Mouse (Mus musculus): Measurements from ENCODE around the gene Dlgap1. TPM values are rescaled to one million over a fixed set of nuclear protein-coding genes. Genes with fewer than 3 reads are reported as not detected.

Gene Dlgap1
- polyA plus RNA-seq, 1 experiment from 2014 or later, result 34.5 TPM

DNA sequence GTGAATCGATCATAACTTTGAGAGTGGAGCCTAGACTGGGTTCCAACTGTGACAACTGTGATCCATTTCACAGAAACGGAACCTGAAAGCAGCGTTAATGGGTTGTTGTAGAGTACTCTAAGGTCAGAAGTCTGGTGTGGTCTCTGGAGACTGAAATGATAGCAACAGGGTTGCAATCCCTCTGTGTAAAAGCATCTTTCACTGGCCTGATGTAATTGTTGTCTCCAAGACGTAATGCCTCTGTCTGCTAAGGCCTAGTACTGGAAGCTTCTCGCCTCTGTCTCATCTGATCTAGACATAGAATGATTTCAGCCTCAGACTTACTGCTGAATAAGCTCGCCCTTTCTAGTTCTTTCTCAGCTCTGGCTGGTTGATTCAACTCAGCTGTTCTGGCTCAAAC lies 721.3 kb downstream of the Dlgap1 start:
- ATAC-seq, result no peak
- Histone ChIP-seq H3K9me3 (replicated peaks; ENCODE audit: control insufficient read depth, low read length, poor library complexity, severe bottlenecking) (no peaks in the 10 kb centered on the region), H3K4me2 (ENCODE audit: low read length) (no peak overlapping the region), H3K9ac (ENCODE audit: low read depth, low read length) (no peak overlapping the region), H3K4me3 (ENCODE audit: low read depth, low read length) (no peak overlapping the region), H3K27ac (ENCODE audit: low read length) (no peak overlapping the region), H3K27me3 (ENCODE audit: control insufficient read depth, insufficient read depth, low read depth, low read length) (no peaks in the 10 kb centered on the region), H3K36me3 (ENCODE audit: control insufficient read depth, insufficient read depth, low read length) (no peaks in the 10 kb centered on the region), H3K4me1 (ENCODE audit: control insufficient read depth, insufficient read depth, low read length) (no peaks in the 10 kb centered on the region)
- WGBS, result 87% methylated on average over 6 of the region's 6 CpGs

GRCm38 (mm10) chr17:70690598-70690997 lies 721.7 kb downstream of the Dlgap1 start:
- no peaks in the 10 kb centered on the region for H3K27me3 ChIP-seq (ENCODE audit: control insufficient read depth, insufficient read depth, low read depth, low read length)
- H3K4me2 ChIP-seq (ENCODE audit: low read length), result no peak overlapping the region
- 91% methylated on average over 8 of the region's 8 CpGs for WGBS
- no peak overlapping the region for H3K4me3 ChIP-seq (ENCODE audit: low read depth, low read length)
- no peak for ATAC-seq
- no peaks in the 10 kb centered on the region for H3K9me3 ChIP-seq (replicated peaks; ENCODE audit: control insufficient read depth, low read length, poor library complexity, severe bottlenecking)
- no peaks in the 10 kb centered on the region for H3K4me1 ChIP-seq (ENCODE audit: control insufficient read depth, insufficient read depth, low read length)
- no peak overlapping the region for H3K9ac ChIP-seq (ENCODE audit: low read depth, low read length)
- H3K27ac ChIP-seq (ENCODE audit: low read length), result no peak overlapping the region
- no peaks in the 10 kb centered on the region for H3K36me3 ChIP-seq (ENCODE audit: control insufficient read depth, insufficient read depth, low read length)

DNA sequence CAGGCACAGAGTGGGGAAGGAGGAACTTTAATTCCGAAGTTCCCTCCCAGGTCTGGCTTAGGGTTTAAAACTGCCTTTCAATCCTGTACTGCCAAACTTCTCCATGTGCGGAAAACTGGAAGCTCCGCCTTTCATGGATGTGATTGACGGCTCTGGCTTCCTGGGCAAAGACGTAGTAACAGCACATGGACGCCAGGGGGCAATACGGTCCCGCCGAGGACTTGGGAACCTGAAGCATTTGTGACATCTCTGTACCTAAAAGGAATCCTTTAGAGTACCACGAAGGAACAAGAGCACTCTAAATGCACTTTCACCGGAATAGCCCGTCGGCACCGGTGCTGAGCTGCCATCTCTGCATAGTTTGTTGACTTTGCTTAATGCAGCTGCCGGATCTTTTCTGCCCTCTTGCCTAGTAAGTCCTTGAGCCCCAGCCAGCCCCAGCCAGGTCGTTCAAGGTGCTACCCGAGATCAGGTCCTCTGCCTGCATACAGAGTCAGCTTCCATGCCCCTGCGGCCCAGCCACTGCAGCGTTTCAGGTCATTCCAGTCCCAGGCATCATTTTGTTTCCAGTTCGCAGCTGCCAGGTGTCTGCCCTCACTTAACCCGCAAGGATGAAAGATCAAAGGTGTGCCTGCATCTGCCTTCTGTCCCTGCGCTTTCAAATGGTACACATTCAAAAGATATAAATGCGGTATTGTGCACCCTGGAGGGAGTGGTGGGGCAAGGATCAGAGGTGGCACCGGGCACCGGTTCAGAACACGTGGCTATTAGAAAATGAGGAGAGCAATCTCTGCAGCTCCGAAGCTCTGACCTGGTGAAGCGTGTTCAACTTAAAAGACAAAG lies 738.3 kb downstream of the Dlgap1 start:
- Histone ChIP-seq H3K27me3 (ENCODE audit: control insufficient read depth, insufficient read depth, low read depth, low read length) (0 out of 2 replicates have a peak, but pooled peaks cover 5% of the 10 kb centered on the region), H3K9ac (ENCODE audit: low read depth, low read length) (peak overlapping the region; percentile 54; the same call in 1 of the 2 replicates), H3K4me3 (ENCODE audit: low read depth, low read length) (peak overlapping the region; percentile 34), H3K4me2 (ENCODE audit: low read length) (peak overlapping the region; percentile 73), H3K36me3 (ENCODE audit: control insufficient read depth, insufficient read depth, low read length) (no peaks in the 10 kb centered on the region), H3K27ac (ENCODE audit: low read length) (no peak overlapping the region), H3K9me3 (replicated peaks; ENCODE audit: control insufficient read depth, low read length, poor library complexity, severe bottlenecking) (no peaks in the 10 kb centered on the region), H3K4me1 (ENCODE audit: control insufficient read depth, insufficient read depth, low read length) (peaks cover 9% of the 10 kb centered on the region)
- ATAC-seq, result peak; percentile 82
- 3% methylated on average over 28 of the region's 28 CpGs for WGBS

- H3K9me3 ChIP-seq (replicated peaks; ENCODE audit: control insufficient read depth, low read length, poor library complexity, severe bottlenecking), result no peaks in the 10 kb centered on the region
- H3K4me1 ChIP-seq (ENCODE audit: control insufficient read depth, insufficient read depth, low read length), result peaks cover 9% of the 10 kb centered on the region
- no peak overlapping the region for H3K27ac ChIP-seq (ENCODE audit: low read length)
- H3K9ac ChIP-seq (ENCODE audit: low read depth, low read length), result 0 out of 2 replicates have a peak overlapping the region, but pooled peaks have one; percentile 54
- 24% methylated on average over 6 of the region's 6 CpGs for WGBS
- peak overlapping the region; percentile 73 for H3K4me2 ChIP-seq (ENCODE audit: low read length)
- no peaks in the 10 kb centered on the region for H3K36me3 ChIP-seq (ENCODE audit: control insufficient read depth, insufficient read depth, low read length)
- ATAC-seq, result peak; percentile 37; the same call in 1 of the 2 replicates
- H3K27me3 ChIP-seq (ENCODE audit: control insufficient read depth, insufficient read depth, low read depth, low read length), result 0 out of 2 replicates have a peak, but pooled peaks cover 5% of the 10 kb centered on the region
- H3K4me3 ChIP-seq (ENCODE audit: low read depth, low read length), result peak overlapping the region; percentile 34; the same call in 1 of the 2 replicates
Measured at GRCm38 (mm10) chr17:70707819-70708140, 738.9 kb downstream of the Dlgap1 start.

- Histone ChIP-seq H3K27me3 (ENCODE audit: control insufficient read depth, insufficient read depth, low read depth, low read length) (0 out of 2 replicates have a peak, but pooled peaks cover 5% of the 10 kb centered on the region), H3K27ac (ENCODE audit: low read length) (no peak overlapping the region), H3K9me3 (replicated peaks; ENCODE audit: control insufficient read depth, low read length, poor library complexity, severe bottlenecking) (no peaks in the 10 kb centered on the region), H3K9ac (ENCODE audit: low read depth, low read length) (no peak overlapping the region), H3K4me2 (ENCODE audit: low read length) (no peak overlapping the region), H3K4me1 (ENCODE audit: control insufficient read depth, insufficient read depth, low read length) (peaks cover 9% of the 10 kb centered on the region), H3K4me3 (ENCODE audit: low read depth, low read length) (no peak overlapping the region), H3K36me3 (ENCODE audit: control insufficient read depth, insufficient read depth, low read length) (no peaks in the 10 kb centered on the region)
- no peak for ATAC-seq
- WGBS, result 61% methylated on average over 5 of the region's 5 CpGs
Measured at GRCm38 (mm10) chr17:70709545-70709944, 740.7 kb downstream of the Dlgap1 start.

DNA sequence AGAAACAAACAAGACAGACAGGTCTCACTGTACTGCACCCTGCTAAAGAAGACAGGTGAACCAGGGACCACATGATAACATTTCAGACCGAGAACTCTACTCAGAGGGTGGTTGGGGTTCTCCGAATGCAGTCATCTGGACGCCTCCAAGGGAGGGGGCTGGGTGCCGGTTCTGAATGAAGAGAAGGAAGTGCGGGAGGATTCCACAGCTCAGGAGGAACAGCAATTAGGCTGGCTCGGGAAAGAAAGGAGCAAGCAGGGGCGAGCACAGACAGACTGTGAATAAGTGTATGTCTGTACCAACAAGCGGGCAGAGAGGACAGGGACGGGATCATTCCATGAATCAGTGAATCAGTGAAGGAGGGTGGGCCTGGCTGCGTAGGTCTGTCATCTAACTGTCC lies 744.6 kb downstream of the Dlgap1 start:
- Histone ChIP-seq H3K27me3 (ENCODE audit: control insufficient read depth, insufficient read depth, low read depth, low read length) (no peaks in the 10 kb centered on the region), H3K4me3 (ENCODE audit: low read depth, low read length) (no peak overlapping the region), H3K9ac (ENCODE audit: low read depth, low read length) (no peak overlapping the region), H3K36me3 (ENCODE audit: control insufficient read depth, insufficient read depth, low read length) (no peaks in the 10 kb centered on the region), H3K4me1 (ENCODE audit: control insufficient read depth, insufficient read depth, low read length) (no peaks in the 10 kb centered on the region), H3K9me3 (replicated peaks; ENCODE audit: control insufficient read depth, low read length, poor library complexity, severe bottlenecking) (no peaks in the 10 kb centered on the region), H3K4me2 (ENCODE audit: low read length) (no peak overlapping the region), H3K27ac (ENCODE audit: low read length) (no peak overlapping the region)
- 63% methylated on average over 10 of the region's 10 CpGs for WGBS
- ATAC-seq, result no peak

DNA sequence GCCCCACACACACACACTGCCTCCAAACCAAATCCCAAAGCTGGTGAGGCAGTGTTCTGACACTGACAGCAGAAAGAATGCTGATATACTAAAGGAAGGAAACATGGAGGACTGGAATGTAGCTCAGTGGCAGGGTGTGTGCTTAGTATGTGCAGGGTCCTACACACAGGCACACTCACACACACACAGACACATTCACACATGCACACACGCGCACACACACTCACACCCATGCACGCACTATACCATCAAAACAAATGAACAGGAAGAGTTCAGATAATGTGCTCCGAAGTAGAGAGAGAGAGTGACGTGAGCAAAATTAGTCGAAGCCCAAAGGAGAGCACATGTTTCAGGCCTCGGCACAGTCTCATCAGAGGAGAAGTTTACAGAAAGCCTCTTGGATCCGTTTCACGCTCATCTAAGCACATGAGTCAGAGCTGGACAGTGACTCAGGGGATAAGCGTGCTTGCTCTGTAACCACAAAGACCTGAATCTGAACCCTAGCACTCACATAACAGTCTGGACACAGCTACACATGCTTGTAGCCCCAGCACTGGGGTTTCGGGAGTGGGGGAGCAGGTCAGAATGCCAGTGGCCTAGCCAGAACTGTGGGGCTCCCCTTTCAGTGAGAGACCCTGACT lies 750.9 kb downstream of the Dlgap1 start:
- Histone ChIP-seq H3K27ac (ENCODE audit: low read length) (no peak overlapping the region), H3K4me3 (ENCODE audit: low read depth, low read length) (no peak overlapping the region), H3K4me2 (ENCODE audit: low read length) (no peak overlapping the region), H3K9me3 (replicated peaks; ENCODE audit: control insufficient read depth, low read length, poor library complexity, severe bottlenecking) (no peaks in the 10 kb centered on the region), H3K27me3 (ENCODE audit: control insufficient read depth, insufficient read depth, low read depth, low read length) (no peaks in the 10 kb centered on the region), H3K4me1 (ENCODE audit: control insufficient read depth, insufficient read depth, low read length) (no peaks in the 10 kb centered on the region), H3K36me3 (ENCODE audit: control insufficient read depth, insufficient read depth, low read length) (no peaks in the 10 kb centered on the region), H3K9ac (ENCODE audit: low read depth, low read length) (no peak overlapping the region)
- no peak for ATAC-seq
- 87% methylated on average over 11 of the region's 11 CpGs for WGBS

GRCm38 (mm10) chr17:70720766-70721165 lies 751.9 kb downstream of the Dlgap1 start:
- WGBS, result 19% methylated on average over 8 of the region's 8 CpGs
- no peak for ATAC-seq

DNA sequence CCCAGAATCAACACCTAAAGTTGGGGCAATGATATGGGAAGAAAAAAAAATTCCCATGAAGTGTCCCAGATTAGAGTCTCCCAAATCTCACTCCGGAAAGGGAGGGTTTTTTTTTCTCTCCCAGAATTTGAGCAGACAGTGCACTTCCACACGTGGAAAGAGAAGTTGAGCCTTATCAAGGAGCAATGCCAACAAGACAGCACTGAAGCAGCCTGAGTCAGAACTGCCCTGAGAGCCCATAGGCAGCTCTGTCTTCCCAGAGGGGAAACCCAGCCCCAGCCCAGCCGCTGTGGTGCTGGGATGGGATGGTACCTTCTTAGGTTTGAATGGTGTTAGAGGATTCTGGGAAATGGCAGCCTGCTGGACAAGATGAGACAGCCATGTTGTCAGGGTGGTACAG lies 753.3 kb downstream of the Dlgap1 start:
- no peak for ATAC-seq
- H3K27me3 ChIP-seq (ENCODE audit: control insufficient read depth, insufficient read depth, low read depth, low read length), result no peaks in the 10 kb centered on the region
- H3K4me2 ChIP-seq (ENCODE audit: low read length), result no peak overlapping the region
- no peaks in the 10 kb centered on the region for H3K36me3 ChIP-seq (ENCODE audit: control insufficient read depth, insufficient read depth, low read length)
- WGBS, result 81% methylated on average over 3 of the region's 3 CpGs
- no peaks in the 10 kb centered on the region for H3K4me1 ChIP-seq (ENCODE audit: control insufficient read depth, insufficient read depth, low read length)
- no peak overlapping the region for H3K9ac ChIP-seq (ENCODE audit: low read depth, low read length)
- H3K4me3 ChIP-seq (ENCODE audit: low read depth, low read length), result no peak overlapping the region
- H3K27ac ChIP-seq (ENCODE audit: low read length), result no peak overlapping the region
- H3K9me3 ChIP-seq (replicated peaks; ENCODE audit: control insufficient read depth, low read length, poor library complexity, severe bottlenecking), result no peaks in the 10 kb centered on the region

More at GRCm38 (mm10) chr17:70720766-70721165, 751.9 kb downstream of the Dlgap1 start:
- Histone ChIP-seq H3K4me1 (ENCODE audit: control insufficient read depth, insufficient read depth, low read length) (no peaks in the 10 kb centered on the region), H3K9me3 (replicated peaks; ENCODE audit: control insufficient read depth, low read length, poor library complexity, severe bottlenecking) (no peaks in the 10 kb centered on the region), H3K9ac (ENCODE audit: low read depth, low read length) (no peak overlapping the region), H3K36me3 (ENCODE audit: control insufficient read depth, insufficient read depth, low read length) (no peaks in the 10 kb centered on the region), H3K27ac (ENCODE audit: low read length) (no peak overlapping the region), H3K4me2 (ENCODE audit: low read length) (no peak overlapping the region), H3K4me3 (ENCODE audit: low read depth, low read length) (no peak overlapping the region), H3K27me3 (ENCODE audit: control insufficient read depth, insufficient read depth, low read depth, low read length) (no peaks in the 10 kb centered on the region)
